Mouse (Mus musculus) cerebellum, adult 8-10 months (tissue): ENCODE results near the gene Ost4.

ENCODE experiments used
- DNase-seq: peaks from one replicate; pipeline ENCODE4 v3.0.0; 2022

Gene Ost4

DNA sequence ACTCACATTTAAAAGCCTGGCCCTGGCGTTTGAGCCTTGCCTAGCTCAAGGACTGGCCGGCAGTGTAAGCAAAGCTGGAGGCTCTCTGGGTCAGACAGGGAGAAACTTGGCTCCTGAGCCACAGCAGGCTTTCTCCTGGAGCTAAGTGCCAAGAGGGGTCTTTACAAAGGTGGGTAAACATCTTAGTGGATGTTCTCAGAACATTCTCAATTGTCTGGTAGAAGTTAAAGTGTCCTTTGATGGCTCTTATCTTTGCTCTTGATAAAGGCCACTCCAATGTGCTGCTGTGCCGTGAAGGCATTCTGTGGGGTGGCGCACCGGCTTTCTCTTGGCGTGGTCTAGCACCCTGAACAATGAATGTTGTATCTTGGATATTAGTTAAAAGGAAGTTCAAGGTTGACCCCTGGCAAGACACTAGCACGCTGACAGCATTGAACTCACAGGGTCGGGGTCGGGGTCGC, 15.0 kb upstream of the Ost4 start:
- no peak for DNase-seq

DNA sequence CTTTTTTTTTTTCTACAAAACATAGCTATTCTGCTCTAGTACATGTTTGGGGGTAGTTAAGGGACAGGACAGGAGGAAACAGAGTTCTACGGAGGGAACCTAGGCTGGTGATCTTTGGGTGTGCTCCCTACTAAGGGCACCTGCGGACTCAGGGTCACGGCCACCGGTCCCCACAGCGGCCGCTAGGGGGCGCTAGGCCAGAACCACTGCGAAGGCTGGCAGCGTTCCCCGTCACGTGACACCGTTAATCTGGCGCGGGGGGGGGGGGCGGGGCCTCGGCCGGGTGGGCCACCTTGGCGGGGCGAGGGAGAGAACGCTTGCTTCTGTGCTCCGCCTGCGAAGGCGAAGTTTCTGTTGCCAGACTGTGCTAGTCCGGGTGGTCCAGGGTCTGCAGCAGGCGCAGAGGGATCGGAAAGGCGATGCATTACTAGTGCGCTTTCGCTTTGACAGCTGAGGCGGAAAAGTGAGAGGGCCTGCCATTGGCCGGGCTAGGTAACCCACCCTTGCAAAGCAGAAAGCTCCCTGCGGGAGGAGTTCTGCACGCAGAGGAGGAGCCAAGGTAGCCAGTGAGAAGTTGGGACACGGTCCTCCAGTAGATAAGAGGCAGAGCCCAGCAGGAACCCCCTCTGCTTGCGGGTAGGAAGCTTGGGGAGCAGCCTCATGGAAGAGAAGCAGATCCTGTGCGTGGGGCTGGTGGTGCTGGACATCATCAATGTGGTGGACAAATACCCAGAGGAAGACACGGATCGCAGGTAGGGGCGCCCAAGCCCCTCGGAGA, 13.9 kb upstream of the Ost4 start, which contains the start of gene Khk:
Khk (plus strand) TSS at position 176 of the 778 bp plus-strand sequence.
- peak; percentile 95 for DNase-seq

DNA sequence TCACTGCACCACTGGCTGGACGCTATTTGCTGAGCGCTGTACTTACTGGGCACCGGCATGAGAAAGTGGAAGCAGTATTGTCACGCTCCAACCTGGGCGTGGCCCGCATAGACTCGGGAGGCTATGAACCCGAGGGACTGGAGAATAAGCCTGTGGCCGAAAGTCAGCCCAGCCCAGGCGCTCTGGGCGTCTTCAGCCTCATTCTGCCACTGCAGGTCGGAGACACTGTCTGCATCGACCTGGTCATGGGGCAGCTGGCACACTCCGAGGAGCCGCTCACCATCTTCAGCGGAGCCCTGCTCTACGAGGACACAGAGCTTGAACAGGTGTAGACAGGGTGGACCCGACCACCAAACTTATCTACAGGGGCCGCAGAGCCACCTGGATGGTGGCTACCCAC, 13.0 kb upstream of the Ost4 start:
- no peak for DNase-seq

DNA sequence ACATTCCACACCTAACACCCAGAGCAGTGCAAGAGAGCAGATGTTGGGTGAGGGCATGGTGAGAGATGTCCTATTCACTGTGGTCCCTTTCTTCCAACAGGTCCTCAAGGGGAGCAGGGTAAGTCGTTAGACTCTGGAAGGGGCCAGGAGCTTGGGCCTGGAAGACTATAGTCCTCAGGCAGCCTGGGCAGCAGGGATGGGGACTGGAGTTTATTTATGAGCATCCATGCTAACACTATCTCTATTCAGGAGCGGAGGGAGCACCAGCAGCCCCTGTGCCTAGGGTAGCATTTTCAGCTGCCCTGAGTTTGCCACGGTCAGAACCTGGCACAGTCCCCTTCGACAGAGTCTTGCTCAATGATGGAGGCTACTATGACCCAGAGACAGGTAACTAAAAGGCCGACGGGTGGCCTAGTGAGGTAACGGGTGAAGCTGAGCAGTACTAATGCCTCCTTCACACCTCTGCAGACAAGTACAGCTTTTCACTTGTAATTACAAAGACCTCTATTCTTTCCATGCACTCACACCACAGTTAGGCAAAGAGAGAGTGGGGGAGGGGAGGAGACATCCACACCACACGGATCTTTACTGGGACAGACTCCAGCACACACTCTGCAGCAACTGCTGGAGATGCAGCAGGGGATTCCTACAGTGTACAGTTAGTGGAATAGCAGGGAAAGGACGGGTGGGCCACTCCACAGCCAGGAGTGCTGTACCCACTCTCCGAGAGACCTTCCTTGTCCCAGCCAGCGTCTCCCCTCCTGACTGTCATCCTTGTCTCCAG, 12.4 kb upstream of the Ost4 start:
- DNase-seq: no peak

DNA sequence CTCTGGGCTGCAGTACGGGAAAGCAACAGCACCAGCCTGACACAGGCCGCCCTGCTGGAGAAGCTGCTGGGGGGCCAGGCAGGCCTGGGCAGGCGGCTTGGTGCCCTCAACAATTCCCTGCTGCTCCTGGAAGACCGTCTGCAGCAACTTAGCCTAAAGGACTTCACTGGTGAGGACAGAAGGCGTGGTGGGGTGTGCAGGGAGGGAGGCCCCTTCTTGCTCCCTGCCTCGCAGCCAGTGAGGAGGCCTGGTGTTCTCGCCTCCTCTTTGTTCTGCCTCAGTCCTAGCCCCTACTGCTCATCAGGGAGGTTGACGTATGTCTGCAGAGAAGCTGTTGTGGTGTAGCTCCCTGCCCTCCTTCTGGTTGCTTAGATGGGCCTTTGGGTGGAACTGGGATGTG, 11.1 kb upstream of the Ost4 start:
- DNase-seq: no peak

DNA sequence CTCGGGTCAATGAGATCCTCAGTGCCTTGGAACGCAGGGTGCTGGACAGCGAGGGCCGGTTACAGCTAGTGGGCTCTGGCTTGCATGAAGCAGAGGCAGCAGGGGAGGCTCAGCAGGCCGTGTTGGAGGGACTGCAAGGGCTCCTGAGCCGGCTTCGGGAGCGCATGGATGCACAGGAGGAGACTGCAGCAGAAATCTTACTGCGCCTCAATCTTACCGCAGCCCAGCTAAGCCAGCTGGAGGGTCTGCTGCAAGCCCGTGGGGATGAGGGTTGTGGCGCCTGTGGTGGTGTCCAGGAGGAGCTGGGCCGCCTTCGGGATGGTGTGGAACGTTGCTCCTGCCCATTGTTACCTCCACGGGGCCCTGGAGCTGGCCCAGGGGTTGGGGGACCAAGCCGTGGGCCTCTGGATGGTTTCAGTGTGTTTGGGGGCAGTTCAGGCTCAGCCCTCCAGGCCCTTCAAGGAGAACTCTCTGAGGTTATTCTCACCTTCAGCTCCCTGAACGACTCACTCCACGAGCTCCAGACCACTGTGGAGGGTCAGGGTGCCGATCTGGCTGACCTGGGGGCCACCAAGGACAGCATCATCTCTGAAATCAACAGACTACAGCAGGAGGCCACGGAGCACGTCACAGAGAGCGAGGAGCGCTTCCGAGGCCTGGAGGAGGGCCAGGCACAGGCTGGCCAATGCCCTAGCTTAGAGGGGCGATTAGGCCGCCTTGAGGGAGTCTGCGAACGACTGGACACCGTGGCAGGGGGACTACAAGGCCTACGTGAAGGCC, 10.5 kb upstream of the Ost4 start:
- no peak for DNase-seq

DNA sequence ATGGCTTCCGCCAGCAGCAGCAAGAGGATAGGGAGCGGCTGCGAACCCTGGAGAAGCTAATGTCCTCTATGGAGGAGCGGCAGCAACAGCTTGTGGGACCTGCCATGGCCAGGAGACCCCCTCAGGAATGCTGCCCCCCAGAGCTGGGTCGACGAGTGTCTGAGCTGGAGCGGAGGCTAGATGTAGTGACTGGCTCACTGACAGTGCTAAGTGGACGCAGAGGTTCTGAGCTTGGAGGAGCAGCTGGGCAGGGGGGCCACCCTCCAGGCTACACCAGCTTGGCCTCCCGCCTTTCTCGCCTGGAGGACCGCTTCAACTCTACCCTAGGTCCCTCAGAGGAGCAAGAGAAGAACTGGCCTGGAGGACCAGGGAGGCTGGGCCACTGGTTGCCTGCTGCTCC, 9.8 kb upstream of the Ost4 start:
- DNase-seq: no peak

DNA sequence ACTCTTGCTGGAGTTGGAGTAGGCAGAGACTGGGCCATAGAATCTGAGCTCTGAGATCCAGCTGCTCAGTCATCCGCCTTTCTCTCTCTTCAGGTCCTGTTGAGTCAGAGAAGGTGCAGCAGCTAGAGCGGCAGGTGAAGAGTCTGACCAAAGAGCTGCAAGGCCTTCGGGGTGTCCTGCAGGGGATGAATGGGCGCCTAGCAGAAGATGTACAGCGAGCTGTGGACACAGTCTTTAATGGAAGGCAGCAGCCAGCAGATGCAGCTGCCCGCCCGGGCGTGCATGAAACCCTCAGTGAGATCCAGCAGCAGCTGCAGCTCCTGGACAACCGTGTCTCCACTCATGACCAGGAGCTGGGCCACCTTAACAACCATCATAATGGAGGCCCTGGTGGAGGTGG, 9.3 kb upstream of the Ost4 start:
- DNase-seq: no peak

DNA sequence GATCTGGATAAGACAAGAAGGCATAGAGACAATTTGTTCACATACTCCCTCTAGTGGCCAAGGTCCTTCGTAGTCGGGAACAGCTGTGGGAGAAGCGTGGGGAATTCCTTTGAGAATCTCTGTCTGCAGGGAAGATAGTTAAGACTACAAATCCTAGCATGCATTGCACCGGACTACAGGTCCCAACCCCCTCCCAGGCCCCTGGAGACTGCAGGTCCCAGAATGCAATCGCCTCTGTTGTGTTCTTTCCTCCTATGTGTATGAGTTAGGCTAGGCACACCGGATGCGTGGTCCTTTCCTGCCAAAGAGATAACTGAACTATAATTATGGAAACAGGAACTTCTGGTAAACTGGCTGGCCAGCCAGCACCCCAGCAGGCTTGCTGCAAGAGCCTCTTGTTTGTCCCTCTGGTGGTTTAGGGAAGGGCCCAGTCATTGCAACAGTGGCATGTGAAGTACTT, 8.4 kb upstream of the Ost4 start:
- peak; percentile 77 for DNase-seq

DNA sequence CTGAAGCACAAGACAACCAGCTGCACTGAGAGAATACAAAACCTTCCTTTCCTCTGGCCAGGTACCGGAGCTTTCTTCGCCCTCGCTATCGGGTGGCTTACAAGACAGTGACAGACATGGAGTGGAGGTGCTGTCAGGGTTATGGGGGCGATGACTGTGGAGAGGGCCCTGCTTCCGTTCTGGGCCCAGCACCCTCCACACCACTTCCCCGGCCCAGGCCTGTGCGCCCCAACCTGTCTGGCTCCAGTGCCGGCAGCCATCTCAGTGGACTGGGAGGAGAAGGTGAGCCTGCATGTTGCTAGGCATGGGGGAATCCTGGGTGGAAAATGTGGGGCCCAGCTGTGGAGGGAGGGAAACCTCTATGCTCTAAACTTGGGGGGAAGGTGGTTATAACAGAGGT, 7.9 kb upstream of the Ost4 start:
- DNase-seq: no peak

DNA sequence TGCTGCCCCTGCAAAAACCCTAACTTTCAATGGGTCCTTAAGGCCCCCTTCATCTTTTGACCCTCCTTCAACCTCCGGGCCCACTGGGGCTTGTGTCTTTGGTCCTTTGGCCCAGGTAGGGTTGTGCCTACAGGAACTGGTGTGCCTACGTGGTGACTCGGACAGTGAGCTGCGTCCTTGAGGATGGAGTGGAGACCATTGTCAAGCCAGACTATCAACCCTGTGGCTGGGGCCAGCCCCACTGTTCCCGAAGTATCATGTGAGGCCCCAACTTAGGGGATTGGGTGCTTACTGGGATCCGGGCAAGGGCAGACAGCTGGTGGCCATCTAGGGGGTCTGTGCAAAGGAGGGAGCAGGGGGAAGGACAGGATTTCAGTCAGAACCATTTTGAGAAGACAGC, 7.3 kb upstream of the Ost4 start:
- DNase-seq: no peak

DNA sequence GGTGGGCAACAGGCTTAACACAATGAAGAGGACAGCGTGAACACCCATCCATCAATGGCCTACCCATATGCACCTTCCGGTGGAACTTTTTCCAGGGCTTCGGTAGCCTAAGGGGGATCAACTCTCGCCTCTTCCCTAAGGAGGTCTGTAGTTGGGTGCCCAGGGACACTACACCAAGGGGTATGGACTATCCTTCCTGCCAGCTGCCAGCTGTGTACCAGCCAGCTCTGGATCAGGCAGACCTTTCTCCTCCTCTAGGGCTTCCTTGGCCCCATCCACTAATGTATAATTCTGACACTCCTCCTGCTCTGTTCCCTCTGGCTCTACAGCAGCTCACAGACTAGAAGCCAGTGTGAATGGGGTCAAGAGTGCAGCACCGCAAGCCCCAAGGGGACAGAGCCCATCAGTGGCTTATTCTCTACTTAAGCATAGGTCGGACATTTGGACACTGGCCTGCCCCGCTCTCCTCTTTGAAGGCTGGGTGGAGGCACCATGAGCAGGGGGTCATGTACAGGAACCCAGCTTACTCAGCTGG, 6.6 kb upstream of the Ost4 start:
- no peak for DNase-seq

DNA sequence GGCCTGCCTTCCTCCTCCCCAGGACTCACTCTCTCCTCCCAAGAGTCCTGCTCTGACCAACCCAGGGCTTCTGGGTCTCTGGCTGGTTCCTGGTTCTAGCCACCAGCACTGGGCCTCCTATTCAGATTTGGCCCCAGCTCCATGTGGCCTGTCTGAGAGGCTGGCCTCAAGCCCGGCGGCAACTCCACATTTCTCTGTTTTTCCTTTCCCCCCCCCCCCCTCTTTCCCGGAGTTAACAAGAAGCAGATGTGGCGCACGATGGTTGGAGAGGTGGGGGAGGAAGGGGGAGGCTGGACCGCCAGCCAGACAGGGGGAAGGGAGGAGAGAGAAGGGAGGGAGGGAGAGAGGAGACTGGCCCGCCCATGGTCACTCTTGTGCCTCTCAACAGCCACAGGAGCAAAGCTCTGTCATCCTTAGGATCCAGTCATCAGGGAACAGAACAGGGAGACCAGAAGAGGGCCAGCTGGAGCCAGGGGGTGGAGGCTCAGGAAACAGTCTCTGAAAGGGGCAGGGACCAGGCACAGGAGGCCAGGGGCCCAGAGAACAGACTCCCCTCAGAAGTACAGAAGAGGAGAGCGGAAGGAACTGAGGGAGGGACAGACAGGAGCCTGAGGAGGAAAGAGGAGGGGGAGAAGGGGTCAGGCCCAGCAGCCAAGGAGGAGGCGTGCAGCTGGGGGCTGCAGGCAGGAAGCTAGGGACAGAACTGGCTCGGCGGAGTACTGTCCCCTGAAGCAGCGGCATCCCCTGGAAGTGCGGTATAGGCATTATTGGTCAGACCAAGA, 5.7 kb upstream of the Ost4 start, which contains the start of gene Emilin1:
Emilin1 (plus strand) TSS at position 343 of the 782 bp plus-strand sequence.
- DNase-seq: no peak

DNA sequence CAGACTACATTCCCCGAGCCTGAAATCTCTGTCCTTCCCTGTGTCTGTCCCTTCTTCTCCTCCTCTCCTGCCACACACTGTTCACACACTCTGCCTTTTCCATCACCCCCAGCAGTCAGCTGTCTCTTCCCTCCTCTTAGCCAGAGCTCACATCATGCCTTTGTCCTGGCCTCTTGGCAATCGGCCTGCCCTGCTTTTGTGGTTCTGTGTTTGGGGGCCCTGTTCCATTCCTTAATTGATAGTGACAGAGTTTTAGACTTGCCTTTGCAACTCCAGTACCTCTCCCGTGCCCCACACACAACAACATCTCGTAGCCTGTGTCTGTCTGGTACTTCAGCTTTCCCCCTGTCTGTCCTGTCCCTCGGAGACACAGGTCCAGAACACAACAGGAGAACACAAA, 4.6 kb upstream of the Ost4 start:
- DNase-seq: no peak

DNA sequence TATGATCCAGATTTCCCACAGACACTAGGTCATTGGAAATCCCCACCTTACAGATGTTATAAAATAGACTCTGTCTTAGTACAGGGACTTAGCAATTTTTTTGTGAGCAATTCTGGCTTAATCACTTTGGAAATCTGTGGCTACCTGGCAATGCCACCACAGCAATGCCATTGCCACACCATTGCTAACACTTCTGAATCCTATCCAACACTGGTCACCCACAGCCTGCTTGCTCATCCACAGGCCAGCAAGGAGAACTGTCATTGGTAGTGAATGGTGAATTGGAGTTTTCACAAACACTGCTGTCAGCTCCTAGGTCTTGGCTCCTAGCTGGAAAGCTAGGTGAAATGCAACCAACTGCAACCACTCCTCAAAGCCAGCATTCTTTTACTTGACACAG, 2.9 kb upstream of the Ost4 start:
- DNase-seq: no peak

DNA sequence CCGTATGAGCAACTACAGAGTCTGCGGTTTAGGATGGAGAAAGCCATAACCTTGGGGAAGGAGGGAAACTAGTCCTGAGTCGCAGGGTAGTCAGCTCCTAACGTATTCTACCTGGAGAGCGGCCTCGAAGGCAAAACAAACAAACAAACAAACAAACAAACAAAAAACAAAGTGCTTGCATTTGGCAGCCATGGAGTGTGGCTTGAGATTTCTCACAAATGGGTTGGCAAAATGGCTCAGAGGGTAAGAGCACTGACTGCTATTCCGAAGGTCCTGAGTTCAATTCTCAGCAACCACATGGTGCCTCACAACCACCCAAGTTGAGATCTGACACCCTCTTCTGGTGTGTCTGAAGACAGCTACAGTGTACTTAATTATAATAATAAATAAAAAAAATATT, 2.3 kb upstream of the Ost4 start:
- no peak for DNase-seq

DNA sequence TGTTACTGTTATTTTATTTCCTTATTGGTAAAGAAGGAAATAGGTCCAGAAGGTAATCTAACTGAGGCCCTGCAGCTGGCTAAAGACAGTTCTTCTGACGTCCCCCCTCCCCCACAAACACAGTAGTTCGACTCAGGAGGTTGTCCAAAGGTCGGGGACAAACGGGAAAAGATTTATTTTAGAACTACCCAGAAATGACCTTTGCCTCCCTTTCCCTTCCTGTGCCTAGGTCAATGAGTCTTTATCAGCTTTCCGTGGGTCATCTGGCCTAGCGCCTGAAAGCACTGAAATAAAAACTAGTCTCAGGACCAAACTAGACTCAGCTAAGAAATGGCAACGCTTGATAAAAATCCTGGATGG, 1.7 kb upstream of the Ost4 start:
- no peak for DNase-seq

DNA sequence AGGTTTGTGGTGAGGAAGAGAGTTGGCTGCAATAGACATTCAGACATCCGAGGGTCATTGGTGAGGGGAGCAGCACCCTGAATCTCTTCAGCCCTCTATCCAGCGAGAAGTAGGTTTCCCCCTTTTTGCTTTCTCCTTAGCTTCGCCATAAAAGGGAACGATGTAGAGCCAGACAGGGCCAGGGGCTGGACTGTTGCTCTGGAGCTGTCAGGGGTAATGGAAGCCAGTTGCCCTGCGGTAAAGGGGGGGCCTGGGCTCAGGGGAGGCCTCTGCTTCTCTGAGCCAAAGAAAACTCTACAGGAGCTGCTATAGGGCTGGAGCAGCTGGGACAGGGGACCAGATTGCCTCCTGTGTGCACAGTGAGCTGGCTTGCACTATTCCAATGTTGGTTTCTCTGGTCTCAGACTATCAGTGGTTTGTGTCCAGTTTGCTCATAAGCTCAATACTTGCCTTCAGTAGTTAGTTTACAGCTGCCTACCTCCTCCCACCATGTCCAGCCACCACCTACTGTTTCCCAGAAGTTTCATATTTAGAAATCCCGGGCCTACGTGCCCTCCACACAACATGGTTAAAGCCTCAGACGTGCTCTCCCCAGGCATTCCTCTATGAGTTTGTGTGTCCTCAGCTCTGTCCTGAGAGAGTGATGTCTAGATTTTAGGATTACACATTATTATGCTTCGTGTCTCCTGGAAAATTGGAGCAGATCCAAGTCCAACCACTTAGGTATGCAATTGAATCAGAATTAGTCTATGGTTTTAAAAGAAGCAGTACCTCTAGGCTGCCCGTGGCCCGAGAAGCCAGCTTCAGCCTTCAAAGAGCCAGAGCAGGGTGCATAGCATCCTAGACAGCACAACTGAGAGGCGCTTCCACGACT, 1.1 kb upstream of the Ost4 start:
- peak; percentile 18 for DNase-seq

DNA sequence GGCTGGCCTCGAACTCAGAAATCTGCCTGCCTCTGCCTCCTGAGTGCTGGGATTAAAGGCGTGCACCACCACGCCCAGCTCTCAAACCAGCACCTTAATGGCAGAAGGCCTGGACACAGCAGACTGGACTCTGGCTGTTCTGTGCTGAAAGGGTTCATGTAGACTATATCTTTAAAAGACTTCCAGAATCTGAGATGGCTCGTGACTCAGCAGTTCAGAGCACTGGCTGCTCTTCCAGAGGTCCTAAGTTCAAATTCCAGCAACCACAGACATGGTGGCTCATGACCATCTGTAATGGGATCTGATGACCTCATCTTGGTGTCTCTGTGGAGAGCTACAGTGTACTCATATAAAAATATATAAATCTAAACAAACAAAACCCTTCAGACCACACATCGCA, 5.7 kb downstream of the Ost4 start:
- DNase-seq: no peak

DNA sequence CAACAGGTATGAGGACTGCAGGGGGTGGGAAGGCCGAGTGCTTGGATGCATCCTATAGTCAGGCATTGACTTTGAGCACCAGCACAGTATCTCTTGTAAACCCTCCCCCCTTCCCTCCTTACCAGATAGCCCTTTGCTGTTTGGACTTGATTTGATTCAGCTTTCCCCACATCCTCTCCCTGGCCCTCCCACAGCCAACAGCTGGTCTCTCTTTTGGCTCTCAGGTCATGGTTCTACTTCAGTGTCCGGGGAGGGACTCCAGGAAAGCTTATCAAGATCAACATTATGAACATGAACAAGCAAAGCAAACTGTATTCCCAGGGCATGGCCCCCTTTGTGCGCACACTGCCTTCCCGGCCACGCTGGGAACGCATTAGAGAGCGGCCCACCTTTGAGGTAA, 17.2 kb downstream of the Ost4 start:
- DNase-seq: no peak

DNA sequence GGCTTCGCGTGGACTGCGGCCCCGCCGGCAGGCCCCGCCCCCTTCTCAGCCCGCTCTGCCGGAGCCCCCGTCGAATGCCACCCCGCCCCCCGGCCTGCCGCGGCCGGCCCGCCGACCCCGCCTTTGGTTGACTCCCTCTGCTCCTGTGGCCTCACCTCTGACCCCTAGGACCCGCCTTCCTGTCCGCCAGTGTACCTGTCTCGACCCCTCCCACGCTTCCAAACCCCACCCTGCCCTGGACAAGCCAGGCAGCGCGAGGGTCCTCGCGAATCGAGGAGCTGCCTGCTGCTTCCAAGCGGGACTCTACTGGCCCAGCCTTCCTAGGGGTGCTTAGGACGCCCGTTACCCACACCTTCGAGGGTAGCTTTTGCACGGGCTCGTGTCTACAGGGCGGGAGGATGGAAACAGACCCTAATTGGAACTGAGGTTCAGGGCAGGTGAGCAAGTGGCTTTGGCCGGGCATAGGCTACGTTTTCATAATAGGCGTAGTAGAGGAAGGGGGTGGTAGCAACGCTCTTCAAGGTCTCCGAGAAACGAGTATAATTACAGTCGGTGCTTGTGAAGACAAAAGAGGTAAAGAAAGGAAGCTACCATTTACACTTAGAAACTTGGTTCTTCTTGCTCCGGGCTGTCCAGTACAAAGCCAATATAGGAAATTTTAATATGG, 18.4 kb downstream of the Ost4 start:
- peak; percentile 50 for DNase-seq
